Comparison of ENCODE assay signal across 25 mouse cellular contexts in the genomic region with DNA sequence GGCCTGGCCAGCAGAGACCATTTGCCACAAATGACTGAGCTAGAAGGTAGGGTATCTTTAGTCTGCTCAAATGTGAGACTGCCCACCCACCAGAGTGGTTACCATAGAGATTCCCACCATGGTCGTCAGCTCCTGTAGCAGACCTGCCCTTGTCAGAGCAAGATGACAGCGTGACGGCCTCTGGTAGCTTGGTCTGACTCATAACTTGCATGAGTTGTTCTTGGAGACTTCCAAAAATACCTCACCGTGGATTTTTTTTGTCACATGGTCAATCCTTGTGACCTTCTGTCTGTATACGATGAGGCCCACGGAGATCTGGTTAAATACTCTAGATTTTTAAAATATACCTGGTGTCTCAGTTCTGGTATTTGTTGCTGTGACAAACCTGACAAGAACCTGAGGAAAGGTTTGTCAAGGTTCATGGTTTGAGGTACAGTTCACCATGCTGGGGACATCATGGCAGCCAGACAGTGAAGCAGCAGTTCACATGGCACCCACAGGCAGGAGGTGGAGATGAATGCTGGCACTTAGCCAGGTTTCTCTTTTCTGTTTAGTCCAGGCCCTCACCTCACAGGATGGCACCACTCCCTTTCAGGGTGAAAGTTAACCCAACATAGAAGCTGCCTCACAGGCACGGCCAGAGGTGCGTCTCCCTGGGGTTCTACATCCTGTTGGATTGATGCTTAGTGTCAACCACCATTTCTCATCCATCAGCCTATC.
DNase-seq lines count a peak whose midpoint lies in the region; ATAC-seq and TF ChIP-seq lines count a peak whose summit lies in the region.
"Had no signal": no experiment of that assay in that cellular context is flagged by ENCODE, and none has a peak within 500 bp of the region (broad histone marks: within the 10 kb centered on the region; RNA-seq: fewer than 3 reads in every experiment).

No protein-coding gene starts in this region.

- in situ Hi-C loops in CH12.LX (cut with MboI; ENCODE audit: low pct_ligation_motif_present, low pct_unique_long_range_greater_than_20kb, low sequenced_read_pairs): no loop called here

- TF ChIP-seq POLR2A in CH12.LX (IDR thresholded peaks at IDR 0.05; ENCODE audit: low read depth, low read length): no peak

- peak; percentile 12 to 17 for DNase-seq in cerebellum, adult 18-20 months
- DNase-seq in 3T3-L1 (ENCODE audit: low read depth, low spot score): peak; percentile 61
- peak; percentile 14 for DNase-seq in CH12.LX (ENCODE audit: extremely low read depth)
- DNase-seq in cerebellum, postnatal 10 days: peak; percentile 54 to 66
- DNase-seq in gastrocnemius, postnatal 25 days: no peak
- DNase-seq in left cerebral cortex, postnatal 36 days (ENCODE audit: low spot score in 2 of 2): no peak
- DNase-seq: adrenal gland, adult 8-10 months; gastrocnemius, adult 2 months; heart, postnatal 4 days; kidney, adult 9 months; kidney, postnatal 14 days; lung, adult 2 months; lung, postnatal 14 days; thymus, postnatal 25 days had no signal

- no peaks in the 10 kb centered on the region for H3K27me3 ChIP-seq in CH12.LX (replicated peaks)
- H3K27me3 ChIP-seq: embryonic facial prominence, embryonic 15.5 days; hindbrain, embryonic 15.5 days; limb, embryonic 13.5 days; liver, embryonic 12.5 days; midbrain, embryonic 13.5 days; neural tube, embryonic 12.5 days; stomach, embryonic 15.5 days had no signal

- no peak overlapping the region for H3K9ac ChIP-seq in CH12.LX (ENCODE audit: insufficient read depth, low read depth)
- H3K9ac ChIP-seq: embryonic facial prominence, embryonic 15.5 days; hindbrain, embryonic 15.5 days; limb, embryonic 13.5 days; liver, embryonic 12.5 days; midbrain, embryonic 13.5 days; neural tube, embryonic 12.5 days; stomach, embryonic 15.5 days had no signal

- TF ChIP-seq EP300 in CH12.LX (IDR thresholded peaks at IDR 0.05; ENCODE audit: low read length): no peak

- no peak overlapping the region for H3K4me2 ChIP-seq in CH12.LX (ENCODE audit: insufficient read depth, low read depth, poor library complexity, severe bottlenecking)
- H3K4me2 ChIP-seq: embryonic facial prominence, embryonic 15.5 days; hindbrain, embryonic 15.5 days; limb, embryonic 13.5 days; liver, embryonic 12.5 days; midbrain, embryonic 13.5 days; neural tube, embryonic 12.5 days; stomach, embryonic 15.5 days had no signal

- H3K9me3 ChIP-seq in CH12.LX (replicated peaks; ENCODE audit: low read length): peaks cover 3% of the 10 kb centered on the region
- H3K9me3 ChIP-seq: embryonic facial prominence, embryonic 15.5 days; heart, embryonic 10.5 days; hindbrain, embryonic 15.5 days; limb, embryonic 13.5 days; liver, embryonic 12.5 days; midbrain, embryonic 13.5 days; neural tube, embryonic 12.5 days; stomach, embryonic 15.5 days had no signal

- no peak overlapping the region for H3K27ac ChIP-seq in CH12.LX (ENCODE audit: insufficient read depth, low read depth)
- H3K27ac ChIP-seq: embryonic facial prominence, embryonic 15.5 days; gastrocnemius, adult 2 months; heart, embryonic 10.5 days; hindbrain, embryonic 15.5 days; limb, embryonic 13.5 days; liver, embryonic 12.5 days; midbrain, embryonic 13.5 days; neural tube, embryonic 12.5 days; stomach, embryonic 15.5 days had no signal

- H3K4me3 ChIP-seq in CH12.LX (replicated peaks in 1 of 3; ENCODE audit: low read depth in 2 of 3, low read length in 2 of 3, poor library complexity in 1 of 3): no peak overlapping the region
- H3K4me3 ChIP-seq: embryonic facial prominence, embryonic 15.5 days; gastrocnemius, adult 2 months; heart, embryonic 10.5 days; hindbrain, embryonic 15.5 days; limb, embryonic 13.5 days; liver, embryonic 12.5 days; midbrain, embryonic 13.5 days; neural tube, embryonic 12.5 days; stomach, embryonic 15.5 days had no signal

- dilution Hi-C loops in CH12.LX (cut with MboI; ENCODE audit: extremely low pct_ligation_motif_present, extremely low pct_unique_long_range_greater_than_20kb, low sequenced_read_pairs): no loop called here

- no peak for TF ChIP-seq RAD21 in CH12.LX (IDR thresholded peaks at IDR 0.05; ENCODE audit: low read depth, low read length)

- ATAC-seq in cerebellum, adult (ENCODE audit: insufficient number of reproducible peaks, low FRiP score, low TSS enrichment): no peak
- ATAC-seq: CD4-positive, CD25-positive, alpha-beta regulatory T cell, adult 4 months; forebrain, embryonic 14.5 days; liver, embryonic 12.5 days; midbrain, embryonic 13.5 days had no signal

- intact Hi-C loops in left cerebral cortex, postnatal 36 days (cut with DNase I): no loop called here

- no peaks in the 10 kb centered on the region for H3K4me1 ChIP-seq in CH12.LX (ENCODE audit: control insufficient read depth in 1 of 2, insufficient read depth in 2 of 2)
- H3K4me1 ChIP-seq: embryonic facial prominence, embryonic 15.5 days; heart, embryonic 10.5 days; hindbrain, embryonic 15.5 days; limb, embryonic 13.5 days; liver, embryonic 12.5 days; midbrain, embryonic 13.5 days; neural tube, embryonic 12.5 days; stomach, embryonic 15.5 days had no signal

- H3K36me3 ChIP-seq in CH12.LX (replicated peaks in 1 of 2; ENCODE audit: control insufficient read depth in 1 of 2, insufficient read depth in 1 of 2, low read length in 1 of 2): no peaks in the 10 kb centered on the region
- H3K36me3 ChIP-seq: embryonic facial prominence, embryonic 15.5 days; heart, embryonic 10.5 days; hindbrain, embryonic 15.5 days; limb, embryonic 13.5 days; liver, embryonic 12.5 days; midbrain, embryonic 13.5 days; neural tube, embryonic 12.5 days; stomach, embryonic 15.5 days had no signal

- no peaks in the 10 kb centered on the region for H3K79me2 ChIP-seq in CH12.LX (replicated peaks; ENCODE audit: control insufficient read depth, extremely low read depth, insufficient read depth, poor library complexity, severe bottlenecking)

- no peak for TF ChIP-seq CTCF in CH12.LX (conservative IDR thresholded peaks at IDR 0.05 in 1 of 2, IDR thresholded peaks at IDR 0.05 in 1 of 2; ENCODE audit: low read depth in 2 of 2, low read length in 2 of 2)

TF ChIP-seq in CH12.LX, 34 proteins besides CTCF, POLR2A, EP300 and RAD21:
- TF ChIP-seq ZC3H11A (IDR thresholded peaks at IDR 0.05; ENCODE audit: low read depth, low read length) (no peak), PAX5 (IDR thresholded peaks at IDR 0.05; ENCODE audit: low read length) (no peak), MYC (IDR thresholded peaks at IDR 0.05; ENCODE audit: low read depth, low read length) (no peak), MAZ (IDR thresholded peaks at IDR 0.05; ENCODE audit: low read depth, low read length) (no peak), SMC3 (IDR thresholded peaks at IDR 0.05; ENCODE audit: low read depth, low read length) (no peak), CHD1 (IDR thresholded peaks at IDR 0.05; ENCODE audit: low read depth, low read length) (no peak), RCOR1 (conservative IDR thresholded peaks at IDR 0.05; ENCODE audit: low read depth, low read length) (no peak), TCF12 (IDR thresholded peaks at IDR 0.05; ENCODE audit: low read depth, low read length) (no peak)

Comparison
In these comparisons a context has a peak if more than half of its experiments do, and no peak if none do; other contexts are left out.
1. DNase-seq: peak in cerebellum, adult 18-20 months (2 of 2), 3T3-L1 (single experiment), CH12.LX (single experiment) and cerebellum, postnatal 10 days (2 of 2); none in gastrocnemius, postnatal 25 days (single experiment) and left cerebral cortex, postnatal 36 days (0 of 2).